Mouse (Mus musculus) kidney, adult 2 months (tissue): ENCODE results near the gene Tmem151b. TPM values are rescaled to one million over a fixed set of nuclear protein-coding genes. Genes with fewer than 3 reads are reported as not detected.

ENCODE experiments used
- DNase-seq: peaks from one replicate; pipeline ENCODE4 v3.0.0; 2021
- H3K27ac ChIP-seq: fragments of 200-500 bp; 2 replicates; pipeline ENCODE4 v1.5.1; 2012; ENCODE audit warnings: low read depth, low read length, control low read depth, inconsistent platforms; ENCODE audit not compliant: insufficient read depth
- H3K27me3 ChIP-seq: fragments of 200-500 bp; replicated peaks from 2 replicates; pipeline ENCODE4 v1.6.1; 2012; ENCODE audit warnings: mild to moderate bottlenecking, moderate library complexity, low read length, inconsistent platforms; ENCODE audit not compliant: control insufficient read depth, insufficient read depth
- H3K36me3 ChIP-seq: fragments of 200-500 bp; 2 replicates; pipeline ENCODE4 v1.6.1; 2012; ENCODE audit warnings: mild to moderate bottlenecking, moderate library complexity, low read length, inconsistent platforms; ENCODE audit not compliant: control insufficient read depth, insufficient read depth
- H3K4me1 ChIP-seq: fragments of 200-500 bp; 2 replicates; pipeline ENCODE4 v1.6.1; 2011; ENCODE audit warnings: low read length; ENCODE audit not compliant: control insufficient read depth, insufficient read depth
- H3K4me3 ChIP-seq: fragments of 200-500 bp; 2 replicates; pipeline ENCODE4 v1.5.1; 2011; ENCODE audit warnings: mild to moderate bottlenecking, low read depth, low read length, control low read depth; ENCODE audit not compliant: insufficient read depth
- CTCF ChIP-seq: fragments of 200-500 bp; conservative IDR thresholded peaks from 2 replicates; pipeline ENCODE4 v1.5.1; 2011; ENCODE audit warnings: low read depth, mild to moderate bottlenecking, control low read depth, low read length, moderate library complexity, mixed read lengths; ENCODE audit not compliant: insufficient read depth, insufficient read length
- POLR2A ChIP-seq: fragments of 200-500 bp; IDR thresholded peaks from one replicate; pipeline ENCODE4 v1.6.1; 2011; ENCODE audit warnings: low read depth, low read length, control low read depth
- WGBS: fragments of 180-500 bp; shearing (Covaris S2); methylation state at CpG from one replicate; pipeline ENCODE4 v1.1.7; 2018; 5-methylcytosine and 5-hydroxymethylcytosine counted together
- polyA plus RNA-seq: library from polyadenylated mRNA; depleted of rRNA; stranded (reverse); fragments of >200 nt; gene quantifications from 2 replicates; pipeline ENCODE4 v1.2.3, GENCODE M21; 2012

The Tmem151b gene
- polyA plus RNA-seq, 1 experiment, result 2.1 TPM

DNA sequence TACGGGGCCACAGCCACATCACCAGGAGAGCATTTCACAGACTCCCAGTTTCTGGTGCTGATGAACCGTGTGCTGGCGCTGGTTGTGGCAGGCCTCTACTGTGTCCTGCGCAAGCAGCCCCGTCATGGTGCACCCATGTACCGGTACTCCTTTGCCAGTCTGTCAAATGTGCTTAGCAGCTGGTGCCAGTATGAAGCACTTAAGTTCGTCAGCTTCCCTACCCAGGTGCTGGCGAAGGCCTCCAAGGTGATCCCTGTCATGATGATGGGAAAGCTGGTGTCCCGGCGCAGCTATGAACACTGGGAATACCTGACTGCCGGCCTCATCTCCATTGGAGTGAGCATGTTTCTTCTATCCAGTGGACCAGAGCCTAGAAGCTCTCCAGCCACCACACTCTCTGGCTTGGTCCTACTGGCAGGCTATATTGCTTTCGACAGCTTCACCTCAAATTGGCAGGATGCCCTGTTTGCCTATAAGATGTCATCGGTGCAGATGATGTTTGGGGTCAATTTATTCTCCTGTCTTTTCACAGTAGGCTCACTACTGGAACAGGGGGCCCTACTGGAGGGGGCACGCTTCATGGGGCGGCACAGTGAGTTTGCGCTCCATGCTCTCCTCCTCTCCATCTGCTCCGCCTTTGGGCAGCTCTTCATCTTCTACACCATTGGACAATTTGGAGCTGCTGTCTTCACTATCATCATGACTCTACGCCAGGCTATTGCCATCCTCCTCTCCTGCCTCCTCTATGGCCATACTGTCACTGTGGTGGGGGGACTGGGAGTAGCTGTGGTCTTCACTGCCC lies 17.1 kb upstream of the Tmem151b start:
- TF ChIP-seq POLR2A (no peak), CTCF (no peak)
- Histone ChIP-seq H3K27me3 (no peaks in the 10 kb centered on the region), H3K4me1 (peaks cover 7% of the 10 kb centered on the region; the same call in 1 of the 2 replicates), H3K36me3 (peaks cover 37% of the 10 kb centered on the region), H3K4me3 (no peak overlapping the region), H3K27ac (0 out of 2 replicates have a peak overlapping the region, but pooled peaks have one; percentile 17)
- no peak for DNase-seq
- WGBS, result 68% methylated on average over 18 of the region's 18 CpGs

GRCm38 (mm10) chr17:45566031-45566359 lies 16.5 kb upstream of the Tmem151b start:
- no peak for DNase-seq
- no peak overlapping the region for H3K4me3 ChIP-seq
- 84% methylated on average over 1 of the region's 1 CpGs for WGBS
- H3K27ac ChIP-seq, result no peak overlapping the region
- H3K4me1 ChIP-seq, result peaks cover 2% of the 10 kb centered on the region; the same call in 1 of the 2 replicates
- TF ChIP-seq CTCF (no peak), POLR2A (no peak)
- peaks cover 32% of the 10 kb centered on the region for H3K36me3 ChIP-seq
- H3K27me3 ChIP-seq, result no peaks in the 10 kb centered on the region

DNA sequence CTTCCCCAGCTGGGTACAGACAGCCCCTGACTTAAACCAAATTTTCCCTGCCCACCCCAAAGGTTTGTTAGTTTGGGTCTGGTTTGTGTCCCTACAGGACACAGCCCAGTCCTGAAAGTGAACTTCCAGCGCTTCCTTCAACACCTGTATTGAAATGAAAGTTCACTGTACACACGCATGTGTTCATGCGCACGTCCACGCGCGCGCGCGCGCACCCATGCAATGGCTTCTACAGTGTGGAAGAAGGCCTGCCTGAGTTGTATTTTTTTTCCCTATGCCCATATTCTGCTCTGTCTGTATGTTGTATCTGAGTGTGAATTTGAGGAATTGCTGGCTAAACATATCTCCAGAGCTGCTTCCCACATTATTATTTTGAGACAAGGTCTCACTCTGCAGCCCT lies 15.6 kb upstream of the Tmem151b start:
- WGBS, result 91% methylated on average over 11 of the region's 11 CpGs
- no peaks in the 10 kb centered on the region; the same call in 1 of the 2 replicates for H3K4me1 ChIP-seq

GRCm38 (mm10) chr17:45564531-45565084 lies 15.1 kb upstream of the Tmem151b start:
- Histone ChIP-seq H3K4me3 (peak overlapping the region; percentile 83), H3K27ac (peak overlapping the region; percentile 50; the same call in 1 of the 2 replicates), H3K27me3 (no peaks in the 10 kb centered on the region), H3K4me1 (no peaks in the 10 kb centered on the region; the same call in 1 of the 2 replicates), H3K36me3 (peaks cover 21% of the 10 kb centered on the region)
- TF ChIP-seq CTCF, result no peak
- TF ChIP-seq POLR2A, result no peak
- WGBS, result 11% methylated on average over 18 of the region's 18 CpGs
- DNase-seq, result no peak

More for the DNA sequence above, 15.6 kb upstream of the Tmem151b start:
- H3K27ac ChIP-seq, result no peak overlapping the region
- DNase-seq, result no peak
- H3K4me3 ChIP-seq, result no peak overlapping the region
- peaks cover 26% of the 10 kb centered on the region for H3K36me3 ChIP-seq
- no peaks in the 10 kb centered on the region for H3K27me3 ChIP-seq
- TF ChIP-seq CTCF, result no peak
- no peak for TF ChIP-seq POLR2A

- Histone ChIP-seq H3K27ac (peak within 1 kb of the TSS; percentile 50), H3K27me3 (no peaks in the 10 kb centered on the region), H3K4me1 (no peaks in the 10 kb centered on the region; the same call in 1 of the 2 replicates), H3K36me3 (peaks cover 14% of the 10 kb centered on the region), H3K4me3 (peak within 1 kb of the TSS; percentile 83)
- peak; percentile 95 for DNase-seq
- peak; percentile 44 for TF ChIP-seq POLR2A
- TF ChIP-seq CTCF, result peak; percentile 84
- WGBS, result under 1% methylated on average over 54 of the region's 61 CpGs
These were observed 14.4 kb upstream of the Tmem151b start, which contains the start of gene Slc35b2 for GRCm38 (mm10) chr17:45563655-45564530. Gene Slc35b2, plus strand, starts transcription at chr17:45563874.

DNA sequence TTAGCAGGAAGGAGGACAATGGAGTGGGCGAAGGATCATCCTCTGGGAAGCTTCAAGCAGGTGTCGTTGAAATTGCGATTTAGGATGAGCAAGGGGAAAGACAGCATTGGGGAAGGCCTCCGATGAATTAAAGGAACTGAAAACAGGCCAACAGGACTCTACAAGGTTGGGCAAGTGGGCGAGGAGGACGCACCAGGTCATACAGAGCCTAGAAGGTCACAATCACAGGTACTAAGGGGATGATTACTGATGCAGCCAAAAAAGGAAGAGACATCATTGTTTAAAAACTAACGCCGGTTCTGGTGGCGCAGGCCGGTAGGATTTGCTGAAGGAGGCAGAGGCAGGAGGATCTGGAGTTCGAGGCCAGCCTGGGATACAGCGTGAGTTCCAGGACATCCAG lies 13.7 kb upstream of the Tmem151b start:
- Histone ChIP-seq H3K4me1 (no peaks in the 10 kb centered on the region; the same call in 1 of the 2 replicates), H3K27ac (no peak overlapping the region), H3K4me3 (no peak overlapping the region), H3K36me3 (peaks cover 11% of the 10 kb centered on the region), H3K27me3 (no peaks in the 10 kb centered on the region)
- TF ChIP-seq POLR2A, result no peak
- no peak for TF ChIP-seq CTCF
- 73% methylated on average over 12 of the region's 12 CpGs for WGBS
- no peak for DNase-seq
